Comparison of ENCODE assay signal across 28 mouse cellular contexts in the genomic region with DNA sequence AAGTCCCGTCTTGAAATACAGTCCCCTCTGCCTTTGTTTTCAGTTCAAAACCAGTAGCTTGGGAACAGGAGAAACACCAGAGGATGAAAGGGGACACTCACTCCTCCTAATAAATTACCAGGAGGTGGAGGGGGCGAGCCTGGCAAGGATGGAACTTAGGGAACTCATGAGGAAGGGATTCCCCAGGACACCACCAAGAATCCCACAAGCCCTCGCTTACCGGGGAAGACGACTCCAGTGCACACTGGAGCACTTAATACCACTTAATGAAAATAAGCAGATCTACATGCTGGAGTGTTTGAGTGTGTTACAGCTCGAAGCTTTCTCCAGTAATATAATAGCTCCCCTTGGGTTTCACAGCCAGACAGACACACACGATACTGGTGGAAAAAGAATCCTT.
A peak's percentile ranks its signal among the peaks of the same experiment; 100 is the strongest.
DNase-seq lines count a peak whose midpoint lies in the region; ATAC-seq and TF ChIP-seq lines count a peak whose summit lies in the region.
"Had no signal": no experiment of that assay in that cellular context is flagged by ENCODE, and none has a peak within 500 bp of the region (broad histone marks: within the 10 kb centered on the region; RNA-seq: fewer than 3 reads in every experiment).

No protein-coding gene starts in this region.

- peaks cover 3% of the 10 kb centered on the region; the same call in 1 of the 2 replicates for H3K4me1 ChIP-seq in kidney, embryonic 16.5 days (ENCODE audit: insufficient read depth, low read length)
- H3K4me1 ChIP-seq in embryonic facial prominence, embryonic 12.5 days, result peaks cover 4% of the 10 kb centered on the region; the same call in 1 of the 2 replicates
- H3K4me1 ChIP-seq in intestine, embryonic 15.5 days (replicated peaks), result no peaks in the 10 kb centered on the region
- H3K4me1 ChIP-seq: embryonic facial prominence, embryonic 15.5 days; forebrain, embryonic 15.5 days; heart, embryonic 15.5 days; liver, embryonic 15.5 days; lung, embryonic 15.5 days; neural tube, embryonic 12.5 days had no signal

- DNase-seq in gastrocnemius, postnatal 25 days, result peak; percentile 6
- DNase-seq in gastrocnemius, adult 8-10 months (ENCODE audit: low spot score in 2 of 2), result no peak
- no peak for DNase-seq in kidney, postnatal 14 days
- DNase-seq in brain, embryonic 14.5 days (ENCODE audit: low read depth), result peak; percentile 34
- DNase-seq in heart, adult 9 months (ENCODE audit: low spot score in 2 of 2), result no peak
- DNase-seq: adrenal gland, adult 2 months; cerebellum, adult 18-20 months; cerebellum, postnatal 25 days; gastrocnemius, postnatal 36 days; heart, postnatal 36 days; kidney, adult 8-10 months; layer of hippocampus, postnatal 36 days; lung, postnatal 36 days; midbrain, embryonic 14.5 days; right cerebral cortex, adult 18-20 months; right cerebral cortex, postnatal 4 days; thymus, postnatal 14 days had no signal

- H3K27ac ChIP-seq in kidney, embryonic 16.5 days (ENCODE audit: low read length), result no peak overlapping the region
- H3K27ac ChIP-seq in embryonic facial prominence, embryonic 12.5 days, result 0 out of 2 replicates have a peak overlapping the region, but pooled peaks have one; percentile 55
- H3K27ac ChIP-seq in intestine, embryonic 15.5 days, result no peak overlapping the region
- H3K27ac ChIP-seq: embryonic facial prominence, embryonic 15.5 days; forebrain, embryonic 15.5 days; heart, embryonic 15.5 days; limb, embryonic 15.5 days; liver, embryonic 15.5 days; lung, embryonic 15.5 days; neural tube, embryonic 12.5 days had no signal

- no peaks in the 10 kb centered on the region for H3K36me3 ChIP-seq in kidney, embryonic 16.5 days (ENCODE audit: insufficient read depth, low read length)
- H3K36me3 ChIP-seq in embryonic facial prominence, embryonic 12.5 days, result no peaks in the 10 kb centered on the region
- H3K36me3 ChIP-seq in intestine, embryonic 15.5 days, result no peaks in the 10 kb centered on the region
- H3K36me3 ChIP-seq: embryonic facial prominence, embryonic 15.5 days; forebrain, embryonic 15.5 days; heart, embryonic 15.5 days; limb, embryonic 15.5 days; liver, embryonic 15.5 days; lung, embryonic 15.5 days; neural tube, embryonic 12.5 days had no signal

- 29% methylated on average over 7 of the region's 7 CpGs for WGBS in kidney, embryonic 16.5 days
- 37% methylated on average over 7 of the region's 7 CpGs for WGBS in embryonic facial prominence, embryonic 12.5 days
- 54% methylated on average over 7 of the region's 7 CpGs for WGBS in intestine, embryonic 15.5 days

- no peak for TF ChIP-seq POLR2A in brain, embryonic 14.5 days (IDR thresholded peaks at IDR 0.05; ENCODE audit: borderline replicate concordance, extremely low read depth, insufficient read depth, insufficient read length, poor library complexity, severe bottlenecking)

- no peak overlapping the region for H3K4me3 ChIP-seq in kidney, embryonic 16.5 days (ENCODE audit: low read length)
- H3K4me3 ChIP-seq in embryonic facial prominence, embryonic 12.5 days, result no peak overlapping the region
- H3K4me3 ChIP-seq in intestine, embryonic 15.5 days (replicated peaks), result no peak overlapping the region
- H3K4me3 ChIP-seq: embryonic facial prominence, embryonic 15.5 days; forebrain, embryonic 15.5 days; heart, embryonic 15.5 days; limb, embryonic 15.5 days; liver, embryonic 15.5 days; lung, embryonic 15.5 days; neural tube, embryonic 12.5 days had no signal

- ATAC-seq in kidney, embryonic 16.5 days (ENCODE audit: low FRiP score, low TSS enrichment), result peak; percentile 78; the same call in 1 of the 2 replicates
- 0 out of 2 replicates have a peak, but pooled peaks have one; percentile 35 for ATAC-seq in embryonic facial prominence, embryonic 12.5 days (ENCODE audit: insufficient number of reproducible peaks, insufficient read depth, low FRiP score, low TSS enrichment)
- ATAC-seq in intestine, embryonic 15.5 days, result no peak
- ATAC-seq: forebrain, embryonic 15.5 days; inflammation-experienced regulatory T-cells, adult 6 months had no signal

- no peak overlapping the region for H3K4me2 ChIP-seq in kidney, embryonic 16.5 days (replicated peaks; ENCODE audit: low read depth, low read length)
- H3K4me2 ChIP-seq in embryonic facial prominence, embryonic 12.5 days (replicated peaks), result no peak overlapping the region
- H3K4me2 ChIP-seq in intestine, embryonic 15.5 days (replicated peaks), result no peak overlapping the region
- H3K4me2 ChIP-seq: embryonic facial prominence, embryonic 15.5 days; forebrain, embryonic 15.5 days; heart, embryonic 15.5 days; limb, embryonic 15.5 days; liver, embryonic 15.5 days; lung, embryonic 15.5 days; neural tube, embryonic 12.5 days had no signal

- H3K9ac ChIP-seq in kidney, embryonic 16.5 days (replicated peaks; ENCODE audit: low read length), result no peak overlapping the region
- no peak overlapping the region for H3K9ac ChIP-seq in embryonic facial prominence, embryonic 12.5 days
- no peak overlapping the region for H3K9ac ChIP-seq in intestine, embryonic 15.5 days
- H3K9ac ChIP-seq: embryonic facial prominence, embryonic 15.5 days; forebrain, embryonic 15.5 days; heart, embryonic 15.5 days; limb, embryonic 15.5 days; liver, embryonic 15.5 days; lung, embryonic 15.5 days; neural tube, embryonic 12.5 days had no signal

- H3K27me3 ChIP-seq in kidney, embryonic 16.5 days (ENCODE audit: insufficient read depth, low read length), result no peaks in the 10 kb centered on the region
- H3K27me3 ChIP-seq in embryonic facial prominence, embryonic 12.5 days, result no peaks in the 10 kb centered on the region
- H3K27me3 ChIP-seq in intestine, embryonic 15.5 days (replicated peaks), result no peaks in the 10 kb centered on the region
- H3K27me3 ChIP-seq: embryonic facial prominence, embryonic 15.5 days; forebrain, embryonic 15.5 days; heart, embryonic 15.5 days; limb, embryonic 15.5 days; liver, embryonic 15.5 days; lung, embryonic 15.5 days; neural tube, embryonic 12.5 days had no signal

- TF ChIP-seq CTCF in brain, embryonic 14.5 days (IDR thresholded peaks at IDR 0.05; ENCODE audit: borderline replicate concordance, extremely low read depth, insufficient read depth, insufficient read length), result no peak

- no peaks in the 10 kb centered on the region for H3K9me3 ChIP-seq in kidney, embryonic 16.5 days (ENCODE audit: low read length)
- H3K9me3 ChIP-seq in embryonic facial prominence, embryonic 12.5 days, result no peaks in the 10 kb centered on the region
- no peaks in the 10 kb centered on the region for H3K9me3 ChIP-seq in intestine, embryonic 15.5 days
- H3K9me3 ChIP-seq: embryonic facial prominence, embryonic 15.5 days; forebrain, embryonic 15.5 days; heart, embryonic 15.5 days; limb, embryonic 15.5 days; liver, embryonic 15.5 days; lung, embryonic 15.5 days; neural tube, embryonic 12.5 days had no signal

Comparison
In these comparisons a context has a peak if more than half of its experiments do, and no peak if none do; other contexts are left out.
1. DNase-seq: peak in gastrocnemius, postnatal 25 days (single experiment) and brain, embryonic 14.5 days (single experiment); none in gastrocnemius, adult 8-10 months (0 of 2), kidney, postnatal 14 days (single experiment) and heart, adult 9 months (0 of 2).